Mouse (Mus musculus) myocyte (in vitro differentiated cells): ENCODE results near the gene Grb10. TPM values are rescaled to one million over a fixed set of nuclear protein-coding genes. Genes with fewer than 3 reads are reported as not detected.

Source experiments
- H3K27me3 ChIP-seq: one replicate; pipeline ENCODE4 v1.6.1; 2011; ENCODE audit not compliant: control insufficient read depth, insufficient read depth, insufficient read length
- H3K36me3 ChIP-seq: one replicate; pipeline ENCODE4 v1.6.1; 2011; ENCODE audit not compliant: control insufficient read depth, insufficient read depth
- H3K4me2 ChIP-seq: one replicate; pipeline ENCODE4 v1.6.1; 2011; ENCODE audit warnings: low read depth, control low read depth
- H3K4me3 ChIP-seq: one replicate; pipeline ENCODE4 v1.5.1; 2011; ENCODE audit warnings: mild to moderate bottlenecking, control low read depth, moderate library complexity
- H3K79me2 ChIP-seq: one replicate; pipeline ENCODE4 v1.6.1; 2011; ENCODE audit not compliant: control insufficient read depth, insufficient read depth
- H3ac ChIP-seq: one replicate; pipeline ENCODE4 v1.6.1; 2011; ENCODE audit not compliant: control insufficient read depth, insufficient read length
- CEBPB ChIP-seq: IDR thresholded peaks from 2 replicates; pipeline ENCODE4 v1.6.1; 2011; ENCODE audit warnings: mild to moderate bottlenecking, moderate library complexity; ENCODE audit not compliant: poor library complexity, insufficient read depth, severe bottlenecking
- E2F4 ChIP-seq: IDR thresholded peaks from one replicate; pipeline ENCODE4 v1.6.1; 2011; ENCODE audit warnings: mild to moderate bottlenecking, control low read depth, moderate library complexity; ENCODE audit not compliant: insufficient read depth
- MAX ChIP-seq: IDR thresholded peaks from one replicate; pipeline ENCODE4 v1.6.1; 2011; ENCODE audit warnings: low read depth, mild to moderate bottlenecking, control low read depth
- MYOD1 ChIP-seq, 3 experiments: IDR thresholded peaks; one replicate each; pipeline ENCODE4 v1.6.1; 2011; ENCODE audit warnings: control low read depth in 2 of 3, low read depth in 2 of 3, mild to moderate bottlenecking in 2 of 3, moderate library complexity in 1 of 3; ENCODE audit not compliant: insufficient read length in 2 of 3, control insufficient read depth in 1 of 3
- MYOG ChIP-seq, 3 experiments: IDR thresholded peaks; one replicate each; pipeline ENCODE4 v1.6.1; 2011; ENCODE audit warnings: control low read depth in 2 of 3, low read depth in 2 of 3, mild to moderate bottlenecking in 2 of 3; ENCODE audit not compliant: insufficient read length in 2 of 3, control insufficient read depth in 1 of 3, insufficient read depth in 1 of 3
- POLR2A ChIP-seq: IDR thresholded peaks from one replicate; pipeline ENCODE4 v1.6.1; 2011; ENCODE audit warnings: low read depth, mild to moderate bottlenecking, control low read depth, moderate library complexity; ENCODE audit not compliant: insufficient read length
- POLR2AphosphoS2 ChIP-seq: IDR thresholded peaks from one replicate; pipeline ENCODE4 v1.6.1; 2011; ENCODE audit warnings: low read depth, control low read depth; ENCODE audit not compliant: insufficient read length
- REST ChIP-seq: IDR thresholded peaks from one replicate; pipeline ENCODE4 v1.6.1; 2011; ENCODE audit warnings: mild to moderate bottlenecking, control low read depth, moderate library complexity; ENCODE audit not compliant: insufficient read depth, insufficient read length
- SRF ChIP-seq: IDR thresholded peaks from one replicate; pipeline ENCODE4 v1.6.1; 2011; ENCODE audit warnings: low read depth; ENCODE audit not compliant: control insufficient read depth, insufficient read length
- TCF12 ChIP-seq: IDR thresholded peaks from one replicate; pipeline ENCODE4 v1.6.1; 2011; ENCODE audit warnings: mild to moderate bottlenecking, control low read depth; ENCODE audit not compliant: poor library complexity, insufficient read depth, severe bottlenecking
- TCF3 ChIP-seq: IDR thresholded peaks from one replicate; pipeline ENCODE4 v1.6.1; 2011; ENCODE audit warnings: low read depth, control low read depth; ENCODE audit not compliant: insufficient read length
- USF1 ChIP-seq: IDR thresholded peaks from one replicate; pipeline ENCODE4 v1.6.1; 2011; ENCODE audit warnings: low read depth, mild to moderate bottlenecking, control low read depth, moderate library complexity
- polyA plus RNA-seq: library from polyadenylated mRNA; unstranded; fragments of >200 nt; fragmentation: generic; extraction: Trizol; gene quantifications from one replicate; pipeline ENCODE4 v1.2.1, GENCODE M21; 2012; ENCODE audit warnings: missing spikeins

The Grb10 gene
- polyA plus RNA-seq, 1 experiment, result 0.59 TPM

DNA sequence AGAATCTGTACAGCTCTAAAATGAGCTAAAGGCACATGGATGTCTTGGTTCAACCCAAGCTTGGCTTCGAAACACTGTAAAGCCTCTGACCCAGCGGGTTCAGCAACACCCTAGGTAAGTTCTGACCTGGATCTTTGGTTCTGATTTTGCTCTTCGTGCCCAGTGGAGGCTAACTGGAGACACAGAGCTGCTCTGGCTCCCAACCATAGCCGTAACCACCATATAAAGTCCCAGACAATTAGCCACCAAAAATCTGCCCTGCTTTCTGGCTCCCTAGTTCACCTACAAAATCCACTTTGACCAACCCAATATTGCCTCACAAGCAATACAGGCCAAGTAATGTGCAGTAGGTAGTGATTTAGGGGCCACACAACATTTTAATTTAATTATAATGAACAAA lies 3.7 kb downstream of the Grb10 start:
- Histone ChIP-seq H3K27me3 (peaks cover 3% of the 10 kb centered on the region), H3ac (no peak overlapping the region), H3K4me3 (no peak overlapping the region), H3K4me2 (no peak overlapping the region), H3K79me2 (no peaks in the 10 kb centered on the region), H3K36me3 (no peaks in the 10 kb centered on the region)
- TF ChIP-seq TCF12 (no peak), CEBPB (no peak), MYOG (IDR thresholded peaks at IDR 0.05; ENCODE audit: control insufficient read depth in 1 of 3, insufficient read depth in 1 of 3, insufficient read length in 2 of 3, low read depth in 2 of 3) (no peak), E2F4 (no peak), USF1 (no peak), TCF3 (no peak), SRF (no peak), REST (no peak), POLR2A (no peak), MAX (no peak), MYOD1 (IDR thresholded peaks at IDR 0.05; ENCODE audit: control insufficient read depth in 1 of 3, insufficient read length in 2 of 3, low read depth in 2 of 3) (no peak), POLR2AphosphoS2 (no peak)

DNA sequence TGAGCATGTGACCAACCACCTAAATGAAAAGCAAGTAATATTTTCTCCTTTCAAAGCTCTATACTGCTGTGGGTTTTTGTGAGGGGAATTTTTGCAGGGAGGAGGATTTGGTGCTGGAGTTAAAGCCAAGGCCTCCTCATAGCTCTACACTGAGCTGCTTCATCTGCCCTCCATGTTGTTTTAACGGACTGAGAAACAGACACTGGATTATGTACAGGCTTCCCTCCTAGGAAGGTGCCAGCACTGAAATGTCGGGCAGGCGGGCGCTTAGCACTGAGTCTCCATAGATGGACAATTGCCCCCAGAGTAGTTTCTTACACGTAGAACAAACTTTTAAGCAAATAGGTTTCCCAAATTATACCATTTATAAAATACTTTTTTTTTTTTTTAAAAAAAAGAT lies 4.1 kb downstream of the Grb10 start:
- no peak overlapping the region for H3ac ChIP-seq
- no peak overlapping the region for H3K4me3 ChIP-seq
- H3K36me3 ChIP-seq, result no peaks in the 10 kb centered on the region
- TF ChIP-seq MAX (no peak), SRF (no peak), MYOG (IDR thresholded peaks at IDR 0.05; ENCODE audit: control insufficient read depth in 1 of 3, insufficient read depth in 1 of 3, insufficient read length in 2 of 3, low read depth in 2 of 3) (no peak), E2F4 (no peak), MYOD1 (IDR thresholded peaks at IDR 0.05; ENCODE audit: control insufficient read depth in 1 of 3, insufficient read length in 2 of 3, low read depth in 2 of 3) (no peak), CEBPB (no peak), TCF12 (no peak), TCF3 (no peak), POLR2AphosphoS2 (no peak), POLR2A (no peak), USF1 (no peak)
- no peak overlapping the region for H3K4me2 ChIP-seq
- no peaks in the 10 kb centered on the region for H3K79me2 ChIP-seq
- H3K27me3 ChIP-seq, result no peaks in the 10 kb centered on the region

DNA sequence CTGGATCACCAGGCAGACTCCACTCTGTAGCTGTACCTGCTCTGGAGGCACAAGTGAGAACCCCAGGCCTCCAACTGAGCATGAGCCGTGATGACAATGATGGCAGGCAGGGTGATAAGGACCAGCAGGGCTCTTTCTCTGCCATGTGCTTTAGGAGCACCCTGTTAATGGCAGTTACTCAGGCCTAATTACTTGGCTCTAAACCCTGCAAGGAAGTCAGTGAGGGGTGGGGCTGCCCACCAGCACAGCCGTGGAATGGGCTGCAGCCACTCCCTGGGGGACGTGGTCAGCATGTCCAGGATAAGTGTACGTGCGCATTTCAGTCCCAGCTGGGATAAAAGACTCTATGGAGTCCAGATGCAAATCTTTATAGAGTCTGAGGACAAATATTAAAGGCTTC lies 5.7 kb downstream of the Grb10 start:
- Histone ChIP-seq H3ac (no peak overlapping the region), H3K27me3 (no peaks in the 10 kb centered on the region), H3K79me2 (no peaks in the 10 kb centered on the region), H3K4me3 (no peak overlapping the region), H3K36me3 (no peaks in the 10 kb centered on the region), H3K4me2 (no peak overlapping the region)
- TF ChIP-seq POLR2A, result no peak

GRCm38 (mm10) chr11:12026638-12027037 lies 11.8 kb downstream of the Grb10 start:
- Histone ChIP-seq H3ac (no peak overlapping the region), H3K79me2 (no peaks in the 10 kb centered on the region), H3K36me3 (no peaks in the 10 kb centered on the region), H3K4me3 (no peak overlapping the region), H3K27me3 (no peaks in the 10 kb centered on the region), H3K4me2 (no peak overlapping the region)
- TF ChIP-seq MAX (no peak), TCF12 (no peak), POLR2A (no peak), CEBPB (no peak), USF1 (no peak), POLR2AphosphoS2 (no peak), MYOG (IDR thresholded peaks at IDR 0.05; ENCODE audit: control insufficient read depth in 1 of 3, insufficient read depth in 1 of 3, insufficient read length in 2 of 3, low read depth in 2 of 3) (no peak)

GRCm38 (mm10) chr11:12025756-12026593 lies 12.5 kb downstream of the Grb10 start:
- Histone ChIP-seq H3K36me3 (no peaks in the 10 kb centered on the region), H3K79me2 (no peaks in the 10 kb centered on the region), H3K4me3 (no peak overlapping the region), H3K4me2 (no peak overlapping the region), H3K27me3 (no peaks in the 10 kb centered on the region), H3ac (no peak overlapping the region)
- TF ChIP-seq REST, result peak; percentile 76
- no peak for TF ChIP-seq SRF
